Mouse (Mus musculus) heart, postnatal 0 days (tissue): ENCODE data around the gene Dnajb13. TPM values are rescaled to one million over a fixed set of nuclear protein-coding genes. Genes with fewer than 3 reads are reported as not detected.
A peak's percentile ranks its signal among the peaks of the same experiment; 100 is the strongest.

Source experiments
- ATAC-seq: fragments of 200-750 bp; cut with Nextera tagmentation; 2 replicates; pipeline ENCODE4 v1.8.0; 2017; ENCODE audit warnings: low read depth, moderate number of reproducible peaks, moderate library complexity; ENCODE audit not compliant: insufficient read depth
- DNase-seq: peaks from one replicate; pipeline ENCODE4 v3.0.0-alpha.2; 2016; ENCODE audit warnings: low spot score
- H3K27ac ChIP-seq: fragments of 300-500 bp; sonication (generic); 2 replicates; pipeline ENCODE4 v1.5.1; 2014; ENCODE audit warnings: low read depth, mild to moderate bottlenecking
- H3K27me3 ChIP-seq: fragments of 300-500 bp; sonication (generic); 2 replicates; pipeline ENCODE4 v1.6.1; 2014; ENCODE audit warnings: low read length, mixed read lengths; ENCODE audit not compliant: control insufficient read depth, insufficient read depth
- H3K36me3 ChIP-seq: fragments of 300-500 bp; sonication (generic); replicated peaks from 2 replicates; pipeline ENCODE4 v1.6.1; 2014; ENCODE audit warnings: low read length, mixed read lengths; ENCODE audit not compliant: control insufficient read depth, insufficient read depth
- H3K4me1 ChIP-seq: fragments of 300-500 bp; sonication (generic); 2 replicates; pipeline ENCODE4 v1.6.1; 2014; ENCODE audit warnings: antibody characterized with exemption; ENCODE audit not compliant: control insufficient read depth, insufficient read depth
- H3K4me2 ChIP-seq: fragments of 300-500 bp; sonication (generic); 2 replicates; pipeline ENCODE4 v1.6.1; 2014; ENCODE audit warnings: low read depth, mild to moderate bottlenecking, low read length, moderate library complexity
- H3K4me3 ChIP-seq: fragments of 300-500 bp; sonication (generic); 2 replicates; pipeline ENCODE4 v1.5.1; 2014; ENCODE audit warnings: low read depth, low read length
- H3K9ac ChIP-seq: fragments of 300-500 bp; sonication (generic); replicated peaks from 2 replicates; pipeline ENCODE4 v1.6.1; 2014; ENCODE audit warnings: low read depth, low read length, mixed read lengths
- H3K9me3 ChIP-seq: fragments of 300-500 bp; sonication (generic); replicated peaks from 2 replicates; pipeline ENCODE4 v1.6.1; 2016; ENCODE audit warnings: low read length; ENCODE audit not compliant: control insufficient read depth
- CTCF ChIP-seq: IDR thresholded peaks from 2 replicates; pipeline ENCODE4 v1.5.1; 2016; ENCODE audit warnings: antibody characterized with exemption, control low read depth, low read depth
- EP300 ChIP-seq: IDR thresholded peaks from 2 replicates; pipeline ENCODE4 v1.6.1; 2016; ENCODE audit warnings: antibody characterized with exemption, low read depth
- WGBS: fragments of 180-500 bp; shearing (Covaris S2); extraction: QIAGEN DNeasy Blood & Tissue Kit; methylation state at CpG from one replicate; pipeline ENCODE4 v1.1.7; 2014; 5-methylcytosine and 5-hydroxymethylcytosine counted together
- polyA plus RNA-seq: library from polyadenylated mRNA; unstranded; fragments of >200 nt; fragmentation: Nextera tagmentation; extraction: Ambion mirVana; gene quantifications from 2 replicates; pipeline ENCODE4 v1.2.1, GENCODE M21; 2015
- total RNA-seq: library from RNA; depleted of rRNA; stranded (reverse); fragments of >200 nt; gene quantifications from 2 replicates; pipeline ENCODE4 v1.2.3, GENCODE M21; 2014; ENCODE audit warnings: low replicate concordance

Gene Dnajb13
- total and polyA plus RNA-seq, 2 experiments from 2014 or later, result 0.07 TPM; not detected in 1

DNA sequence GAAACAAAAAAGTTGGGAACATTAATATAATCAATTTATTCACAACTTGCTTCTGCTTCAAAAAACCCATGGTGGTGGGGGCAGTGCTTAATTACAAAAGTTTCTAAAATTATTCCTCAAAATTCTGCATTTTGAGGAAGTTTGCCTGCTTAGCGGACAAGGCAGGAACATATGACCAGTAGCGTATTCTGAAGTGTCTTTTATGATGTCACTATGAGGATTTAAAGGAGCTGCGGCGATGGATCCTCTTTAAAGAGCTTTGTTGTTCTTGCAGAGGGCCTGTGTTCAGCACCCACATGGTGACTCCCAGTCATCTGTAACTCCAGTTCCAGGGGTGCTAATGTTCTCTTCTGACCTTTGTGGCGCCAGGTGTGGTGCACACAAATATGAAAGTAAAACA, 16.0 kb upstream of the Dnajb13 start:
- Histone ChIP-seq H3K4me3 (no peak overlapping the region), H3K27me3 (no peaks in the 10 kb centered on the region), H3K36me3 (no peaks in the 10 kb centered on the region), H3K27ac (no peak overlapping the region), H3K9ac (no peak overlapping the region), H3K4me1 (no peaks in the 10 kb centered on the region), H3K4me2 (no peak overlapping the region), H3K9me3 (no peaks in the 10 kb centered on the region)
- DNase-seq (no peak), ATAC-seq (no peak)
- WGBS, result 91% methylated on average over 5 of the region's 5 CpGs
- no peak for TF ChIP-seq CTCF
- TF ChIP-seq EP300, result no peak

DNA sequence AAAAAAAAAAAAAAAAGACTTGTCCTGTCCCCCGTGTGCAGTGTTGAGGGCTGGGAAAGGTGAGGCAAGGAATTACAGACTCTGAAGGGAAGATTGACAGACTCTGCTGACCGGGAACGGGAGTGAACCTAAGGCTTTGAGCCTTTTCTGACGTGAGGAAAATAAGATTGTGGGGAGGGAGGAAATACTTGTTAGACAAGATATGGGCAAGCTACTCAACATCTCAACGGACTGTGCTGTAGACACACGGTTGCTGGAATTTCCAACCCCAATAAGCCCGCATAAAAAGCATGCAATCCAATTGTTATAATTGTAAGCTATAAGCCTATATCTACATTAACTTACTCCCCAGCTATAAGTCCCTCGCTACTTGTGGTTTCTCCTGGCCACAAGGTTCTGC, 9.9 kb upstream of the Dnajb13 start:
- Histone ChIP-seq H3K36me3 (no peaks in the 10 kb centered on the region), H3K4me3 (no peak overlapping the region), H3K9me3 (no peaks in the 10 kb centered on the region), H3K27ac (no peak overlapping the region), H3K4me2 (no peak overlapping the region), H3K27me3 (no peaks in the 10 kb centered on the region), H3K9ac (no peak overlapping the region), H3K4me1 (no peaks in the 10 kb centered on the region)
- 52% methylated on average over 8 of the region's 8 CpGs for WGBS
- DNase-seq (no peak), ATAC-seq (no peak)
- TF ChIP-seq EP300 (no peak), CTCF (no peak)

- Histone ChIP-seq H3K27me3 (no peaks in the 10 kb centered on the region), H3K4me3 (no peak overlapping the region), H3K4me2 (no peak overlapping the region), H3K4me1 (no peaks in the 10 kb centered on the region), H3K27ac (no peak overlapping the region), H3K9me3 (no peaks in the 10 kb centered on the region), H3K36me3 (no peaks in the 10 kb centered on the region), H3K9ac (no peak overlapping the region)
- DNase-seq (no peak), ATAC-seq (no peak)
- no peak for TF ChIP-seq EP300
- no peak for TF ChIP-seq CTCF
- 68% methylated on average over 3 of the region's 3 CpGs for WGBS
Observed at GRCm38 (mm10) chr7:100522222-100522621, 7.5 kb upstream of the Dnajb13 start.

DNA sequence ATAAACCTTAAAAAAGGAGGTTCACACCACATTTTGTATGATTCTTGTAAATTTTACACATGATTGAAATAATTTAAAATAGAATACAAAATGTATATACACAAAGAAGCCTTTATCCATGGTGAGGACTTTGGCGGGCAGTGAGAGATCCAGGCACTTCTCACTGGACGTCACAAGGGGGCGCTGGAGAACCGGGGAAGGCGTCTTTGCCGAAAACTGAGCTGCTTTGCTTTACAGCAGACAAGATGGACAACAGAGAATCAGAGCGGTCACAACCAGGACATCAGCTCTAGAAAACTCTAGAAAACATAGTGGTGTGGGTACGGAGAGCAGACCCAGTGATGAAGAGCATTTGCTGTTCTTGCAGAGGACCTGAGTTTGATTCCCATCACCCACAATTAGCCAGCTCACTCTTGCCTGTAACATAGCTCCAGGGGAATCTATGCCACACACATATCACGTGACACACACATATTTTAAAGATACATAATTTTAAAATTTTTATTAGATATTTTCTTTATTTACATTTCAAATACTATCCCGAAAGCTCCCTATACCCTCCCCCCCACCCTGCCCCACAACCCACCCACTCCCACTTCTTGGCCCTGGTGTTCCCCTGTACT, 6.0 kb upstream of the Dnajb13 start:
- no peak overlapping the region for H3K9ac ChIP-seq
- no peaks in the 10 kb centered on the region for H3K27me3 ChIP-seq
- peak; percentile 79 for DNase-seq
- no peaks in the 10 kb centered on the region for H3K36me3 ChIP-seq
- no peaks in the 10 kb centered on the region for H3K4me1 ChIP-seq
- H3K4me3 ChIP-seq, result no peak overlapping the region
- H3K4me2 ChIP-seq, result no peak overlapping the region
- ATAC-seq, result peak; percentile 63; the same call in 1 of the 2 replicates
- TF ChIP-seq CTCF (peak; percentile 95), EP300 (no peak)
- H3K9me3 ChIP-seq, result no peaks in the 10 kb centered on the region
- no peak overlapping the region for H3K27ac ChIP-seq
- 18% methylated on average over 10 of the region's 10 CpGs for WGBS

DNA sequence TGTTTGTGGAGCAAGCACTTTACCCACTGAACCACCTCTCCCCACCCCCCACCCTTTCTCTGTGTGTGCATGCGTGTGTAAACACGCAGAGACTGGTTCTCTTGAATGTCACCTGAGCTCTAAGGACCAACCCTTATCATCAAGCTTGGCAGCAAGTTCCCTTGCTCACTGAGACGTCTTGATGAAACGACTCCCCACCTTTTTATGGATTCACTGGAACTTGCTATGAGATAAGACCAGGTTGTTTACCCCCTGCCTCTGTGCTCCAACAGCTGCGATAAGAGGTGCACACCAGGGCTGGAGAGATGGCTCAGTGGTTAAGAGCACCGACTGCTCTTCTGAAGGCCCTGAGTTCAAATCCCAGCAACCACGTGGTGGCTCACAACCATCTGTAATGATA, 5.4 kb upstream of the Dnajb13 start:
- no peak overlapping the region for H3K9ac ChIP-seq
- DNase-seq (no peak), ATAC-seq (no peak)
- no peaks in the 10 kb centered on the region for H3K9me3 ChIP-seq
- no peaks in the 10 kb centered on the region for H3K27me3 ChIP-seq
- no peaks in the 10 kb centered on the region for H3K4me1 ChIP-seq
- no peak for TF ChIP-seq CTCF
- H3K4me3 ChIP-seq, result no peak overlapping the region
- H3K36me3 ChIP-seq, result no peaks in the 10 kb centered on the region
- no peak overlapping the region for H3K27ac ChIP-seq
- WGBS, result 48% methylated on average over 7 of the region's 7 CpGs
- H3K4me2 ChIP-seq, result no peak overlapping the region

GRCm38 (mm10) chr7:100511602-100512001, 3.2 kb downstream of the Dnajb13 start:
- no peak for ATAC-seq
- no peak for DNase-seq
- Histone ChIP-seq H3K4me2 (no peak overlapping the region), H3K27me3 (0 out of 2 replicates have a peak, but pooled peaks cover 3% of the 10 kb centered on the region), H3K4me1 (no peaks in the 10 kb centered on the region), H3K4me3 (no peak overlapping the region), H3K9ac (no peak overlapping the region), H3K36me3 (no peaks in the 10 kb centered on the region), H3K9me3 (no peaks in the 10 kb centered on the region), H3K27ac (no peak overlapping the region)
- TF ChIP-seq EP300 (no peak), CTCF (no peak)
- 69% methylated on average over 8 of the region's 8 CpGs for WGBS
